Mouse (Mus musculus) CD4-positive naive resting alpha-beta T cell, adult 76 days (primary cell): ENCODE results near the gene Zbtb3. TPM values are rescaled to one million over a fixed set of nuclear protein-coding genes. Genes with fewer than 3 reads are reported as not detected.

ENCODE experiments used
- total RNA-seq: library from RNA; stranded (reverse); gene quantifications from one replicate; pipeline ENCODE4 v1.2.4, GENCODE M21; 2023

Zbtb3 gene
- 0.26 TPM for total RNA-seq

GRCm38 (mm10) chr19:8802130-8802821 is at the start of gene Zbtb3:
TSS of gene Zbtb3 (plus strand) at chr19:8802555.

GRCm38 (mm10) chr19:8756635-8757387 is 45.5 kb upstream of the Zbtb3 start, which contains the start of gene Nxf1:
TSS of gene Nxf1 (plus strand) at chr19:8757073.

GRCm38 (mm10) chr19:8770567-8771270 is 31.6 kb upstream of the Zbtb3 start, which contains the start of gene Tmem223:
TSS of gene Tmem223 (plus strand) at chr19:8770996.

DNA sequence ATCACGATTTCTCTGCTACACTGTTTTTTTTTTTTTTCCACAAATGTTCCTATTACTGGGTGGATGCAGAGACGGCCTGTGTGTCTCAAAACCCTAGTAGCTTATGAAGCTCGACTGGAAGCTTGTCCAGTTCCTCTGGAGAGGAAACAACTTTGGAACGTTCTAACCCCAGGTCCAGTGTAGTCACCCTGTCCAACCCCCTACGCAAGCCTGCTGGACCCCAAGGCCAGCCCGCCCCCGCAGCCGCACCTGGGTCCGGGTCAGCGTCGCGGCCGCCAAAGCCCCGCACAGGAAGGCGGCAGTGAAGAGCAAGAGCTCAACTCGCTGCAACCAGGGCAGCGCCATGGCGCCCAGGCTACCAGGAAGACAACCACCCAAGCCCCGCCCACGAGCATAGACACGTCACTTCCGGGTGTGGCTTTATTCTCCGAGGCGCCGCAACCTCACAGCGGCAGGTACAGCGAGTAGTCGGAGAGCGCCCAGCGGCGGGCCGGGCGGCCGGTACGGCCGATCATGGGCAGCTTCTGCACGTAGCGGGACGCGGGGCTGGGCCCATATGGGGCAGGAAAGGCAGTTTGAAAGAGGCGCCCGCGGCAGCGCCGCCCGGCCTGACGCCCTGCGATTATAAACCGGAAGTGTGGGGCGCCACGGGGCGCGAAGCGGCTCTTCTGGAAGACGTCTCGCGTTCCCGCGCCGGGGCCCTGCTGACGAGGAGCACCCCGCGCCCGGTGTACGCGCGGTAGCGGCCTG is 28.1 kb upstream of the Zbtb3 start, which contains the start of gene Tmem179b:
Gene Tmem179b (minus strand): TSS at position 382 of the 750 bp plus-strand sequence.

DNA sequence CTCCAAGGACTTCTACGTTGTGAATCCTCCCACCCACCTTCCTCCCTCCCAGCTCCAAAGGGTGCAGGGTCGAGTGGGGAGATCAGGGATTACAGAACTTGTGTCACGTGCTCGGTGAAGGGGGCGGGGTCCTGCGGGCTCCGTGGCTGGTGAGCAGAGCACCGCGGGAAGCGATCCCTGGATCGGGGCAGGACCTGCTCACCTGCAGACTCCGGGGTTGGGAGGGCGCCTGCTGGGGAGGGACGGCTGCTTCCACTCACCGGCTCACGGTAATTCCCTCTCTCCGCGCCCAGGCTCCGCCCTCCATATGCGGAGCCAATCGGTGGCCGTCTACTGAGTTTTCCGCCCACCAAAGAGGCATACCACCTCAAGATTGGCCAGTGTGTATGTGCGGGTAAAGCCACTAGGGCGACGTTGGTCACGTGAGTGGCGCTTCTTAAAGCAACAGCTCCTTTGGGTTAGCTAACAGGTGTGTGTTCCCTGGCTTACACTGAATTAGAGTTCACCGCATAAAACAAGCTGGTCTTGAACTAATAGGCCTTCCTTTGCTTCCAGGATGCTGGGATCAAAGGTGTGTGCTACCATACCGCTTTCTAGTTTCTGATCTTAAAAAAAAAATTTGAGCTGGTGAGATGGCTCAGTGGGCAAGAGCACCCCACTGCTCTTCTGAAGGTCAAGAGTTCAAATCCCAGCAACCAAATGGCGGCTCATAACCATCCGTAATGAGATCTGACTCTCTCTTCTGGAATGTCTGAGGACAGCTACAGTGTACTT is 16.2 kb upstream of the Zbtb3 start, which contains the start of gene Taf6l:
Gene Taf6l (minus strand): TSS at position 410 of the 774 bp plus-strand sequence.

DNA sequence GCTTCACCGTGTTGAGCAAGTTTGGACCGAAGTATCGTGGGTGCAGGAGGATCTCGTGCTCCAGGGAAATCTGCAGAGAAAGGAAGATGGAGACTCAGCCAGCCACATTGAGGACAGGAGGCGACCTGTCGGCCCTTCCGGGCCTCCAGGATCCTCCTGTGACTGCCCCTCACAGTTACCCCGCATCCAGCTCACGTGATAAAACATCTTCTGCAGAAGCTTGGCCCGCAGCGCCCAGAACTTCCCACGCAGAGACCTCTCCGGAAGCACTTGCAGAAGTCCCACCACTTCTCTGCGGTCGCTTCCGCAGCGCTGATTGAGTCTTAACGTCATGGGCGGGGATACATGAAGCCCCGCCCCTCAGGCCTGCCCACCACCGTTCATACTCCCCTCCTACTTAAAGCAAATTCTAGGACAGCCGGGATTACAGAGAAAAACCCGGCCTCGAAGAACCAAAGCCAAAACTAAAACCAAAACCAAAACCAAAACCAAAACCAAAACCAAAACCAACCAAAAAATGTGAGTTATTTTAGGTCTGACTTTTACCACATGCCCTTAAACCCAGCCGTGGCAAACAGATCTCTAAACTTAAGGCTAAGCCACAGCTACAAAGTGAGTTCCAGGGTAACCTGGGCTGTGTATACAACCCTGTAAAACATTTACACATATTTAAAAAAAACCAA is 4.0 kb upstream of the Zbtb3 start, which contains the start of gene Polr2g:
Gene Polr2g (minus strand): TSS at position 314 of the 683 bp plus-strand sequence.

DNA sequence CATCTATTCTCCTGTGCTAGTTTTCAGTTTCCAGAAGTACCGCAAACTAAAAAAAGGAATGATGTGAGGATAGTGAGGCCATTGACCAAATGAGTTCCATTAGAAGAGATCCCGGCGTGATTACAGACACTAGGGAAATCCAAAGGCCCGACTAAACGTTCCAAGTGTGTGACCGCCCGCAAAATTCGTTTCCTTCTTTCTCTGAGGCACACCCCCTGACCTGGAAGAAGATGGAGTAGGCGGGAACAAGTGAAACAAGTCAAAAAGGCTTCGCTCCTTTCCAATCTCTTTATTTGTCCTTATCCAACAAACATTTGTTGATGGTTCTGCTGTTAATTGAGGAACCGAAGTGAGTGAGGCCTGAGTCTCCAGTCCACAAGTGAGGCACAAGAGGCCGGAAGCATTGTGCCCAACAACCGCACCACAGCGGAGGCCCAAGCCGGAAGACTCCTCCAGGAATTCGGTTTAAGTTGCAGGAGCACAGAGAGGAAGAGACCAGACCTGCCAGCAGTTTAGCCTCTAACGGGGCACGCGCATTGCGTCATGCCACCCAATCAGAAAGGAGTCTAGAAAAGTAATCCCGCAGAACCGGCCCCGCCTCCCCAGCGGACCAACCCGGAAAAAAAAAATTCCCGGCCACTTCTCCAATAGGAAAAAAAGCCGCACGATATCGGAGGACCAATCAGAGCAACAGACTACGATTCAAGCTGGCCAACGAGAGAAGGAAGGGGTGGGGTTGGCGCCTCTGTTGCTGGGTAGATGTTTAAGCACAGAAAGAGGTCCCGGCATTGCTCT is 16.6 kb downstream of the Zbtb3 start, which contains the start of gene Ttc9c:
Gene Ttc9c (minus strand): TSS at position 533 of the 795 bp plus-strand sequence.

GRCm38 (mm10) chr19:8819596-8820423 is 17.5 kb downstream of the Zbtb3 start, which contains the start of gene Hnrnpul2:
TSS of gene Hnrnpul2 (plus strand) at chr19:8820010.

GRCm38 (mm10) chr19:8829660-8830059 is 27.3 kb downstream of the Zbtb3 start, which contains the start of gene AC129217.1:
TSS of gene AC129217.1 (plus strand) at chr19:8829773.

DNA sequence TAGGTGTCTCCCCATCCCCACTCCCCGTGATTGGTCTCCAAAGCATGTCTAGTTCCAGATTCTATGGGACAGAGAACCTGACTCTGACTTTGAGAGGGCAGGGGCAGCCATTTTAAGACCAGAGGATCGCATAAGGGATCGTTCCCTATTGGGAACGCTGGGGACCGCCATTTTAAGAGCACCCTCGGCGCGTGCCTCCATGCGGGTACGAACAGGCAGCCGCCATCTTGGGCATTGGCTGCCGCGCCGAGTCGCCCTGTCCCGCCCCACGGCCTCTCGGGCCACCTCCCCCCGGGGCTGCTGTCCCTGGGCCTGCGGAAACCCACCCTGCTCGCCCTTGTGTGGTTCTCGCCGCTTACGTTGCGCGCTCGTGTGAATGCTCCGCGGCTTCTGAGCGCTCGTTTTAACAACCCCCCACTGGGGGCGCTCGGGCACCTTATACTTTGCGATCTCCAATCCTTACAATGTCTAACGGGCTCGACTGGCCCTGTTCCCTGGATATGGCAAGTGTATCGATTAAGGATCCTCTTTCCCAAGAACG is 35.0 kb downstream of the Zbtb3 start, which contains the start of gene Bscl2:
Gene Bscl2 (plus strand): TSS at position 217 of the 541 bp plus-strand sequence.

GRCm38 (mm10) chr19:8839103-8839907 is 37.0 kb downstream of the Zbtb3 start, which contains the start of gene Gng3:
TSS of gene Gng3 (minus strand) at chr19:8839194.

DNA sequence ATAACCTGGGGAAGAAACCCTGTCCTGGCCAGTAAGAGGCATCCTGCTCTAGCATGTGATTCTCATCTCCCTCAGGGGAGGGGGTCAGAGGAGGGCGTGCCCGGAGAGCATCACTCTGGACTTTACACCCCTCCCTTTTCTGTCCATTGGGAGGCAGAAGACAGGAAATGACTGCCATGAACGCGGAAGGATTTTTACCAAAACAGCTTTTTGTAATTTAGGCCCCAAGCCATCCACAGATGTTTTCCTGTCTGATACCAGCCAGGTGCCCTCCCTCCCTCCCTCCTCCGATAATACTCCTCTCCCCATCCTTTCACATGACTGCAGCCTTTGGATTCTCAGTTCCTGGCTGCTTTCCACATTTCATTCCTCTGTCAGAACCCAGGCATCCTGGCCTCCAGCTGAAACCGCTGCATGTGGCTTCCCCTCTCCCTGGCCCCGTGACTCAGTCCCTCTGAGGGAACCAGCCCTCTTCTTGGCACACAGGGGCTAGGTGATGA is 48.1 kb downstream of the Zbtb3 start, which contains the start of gene Lrrn4cl:
Gene Lrrn4cl (plus strand): TSS at position 367 of the 500 bp plus-strand sequence.

Other genes with a start within 250 kb of the Zbtb3 start
- not detected for gene Slc22a8, start 211.3 kb upstream of the Zbtb3 start, total RNA-seq
- gene Slc22a6, start 184.5 kb upstream of the Zbtb3 start, total RNA-seq = not detected
- not detected for gene Chrm1, start 138.8 kb upstream of the Zbtb3 start, total RNA-seq
- gene Slc3a2, start 79.2 kb upstream of the Zbtb3 start, total RNA-seq = 200 TPM
- gene Wdr74, start 66.7 kb upstream of the Zbtb3 start, total RNA-seq = 89.2 TPM
- 2.3 TPM for gene 1700092M07Rik, start 61.8 kb upstream of the Zbtb3 start, total RNA-seq
- gene Stx5a, start 61.1 kb upstream of the Zbtb3 start, total RNA-seq = 265 TPM
- 559 TPM for gene Nxf1, start 45.5 kb upstream of the Zbtb3 start, total RNA-seq
- 30.8 TPM for gene Tmem223, start 31.6 kb upstream of the Zbtb3 start, total RNA-seq
- 61.1 TPM for gene Tmem179b, start 28.1 kb upstream of the Zbtb3 start, total RNA-seq
- gene Taf6l, start 16.1 kb upstream of the Zbtb3 start, total RNA-seq = 9.8 TPM
- gene Polr2g, start 4.0 kb upstream of the Zbtb3 start, total RNA-seq = 50.4 TPM
- gene Ttc9c, start 16.8 kb downstream of the Zbtb3 start, total RNA-seq = 21.2 TPM
- gene Hnrnpul2, start 17.5 kb downstream of the Zbtb3 start, total RNA-seq = 101 TPM
- 16.0 TPM for gene AC129217.1, start 27.2 kb downstream of the Zbtb3 start, total RNA-seq
- gene Bscl2, start 34.9 kb downstream of the Zbtb3 start, total RNA-seq = 37.6 TPM
- not detected for gene Gng3, start 36.6 kb downstream of the Zbtb3 start, total RNA-seq
- 0.91 TPM for gene Lrrn4cl, start 48.2 kb downstream of the Zbtb3 start, total RNA-seq
- 116 TPM for gene Ubxn1, start 68.9 kb downstream of the Zbtb3 start, total RNA-seq
- 36.2 TPM for gene Uqcc3, start 78.4 kb downstream of the Zbtb3 start, total RNA-seq
- 9.4 TPM for gene Lbhd1, start 81.2 kb downstream of the Zbtb3 start, total RNA-seq
- gene Gm49403, start 81.4 kb downstream of the Zbtb3 start, total RNA-seq = not detected
- gene 1810009A15Rik, start 86.3 kb downstream of the Zbtb3 start, total RNA-seq = 25.8 TPM
- gene Gm49416, start 86.4 kb downstream of the Zbtb3 start, total RNA-seq = 3.8 TPM
- 18.6 TPM for gene Ints5, start 90.5 kb downstream of the Zbtb3 start, total RNA-seq
- gene Ganab, start 95.5 kb downstream of the Zbtb3 start, total RNA-seq = 134 TPM
- gene B3gat3, start 117.8 kb downstream of the Zbtb3 start, total RNA-seq = 41.9 TPM
- gene Rom1, start 126.8 kb downstream of the Zbtb3 start, total RNA-seq = 3.0 TPM
- 70.7 TPM for gene Eml3, start 127.0 kb downstream of the Zbtb3 start, total RNA-seq
- 172 TPM for gene Mta2, start 139.3 kb downstream of the Zbtb3 start, total RNA-seq
- gene Tut1, start 151.3 kb downstream of the Zbtb3 start, total RNA-seq = 39.7 TPM
- gene Eef1g, start 164.5 kb downstream of the Zbtb3 start, total RNA-seq = 533 TPM
- gene Ahnak, start 186.7 kb downstream of the Zbtb3 start, total RNA-seq = 74.3 TPM